Comparison of ENCODE assay signal across 18 mouse cellular contexts in genomic region chr10:80835617-80836016, GRCm38 (mm10). TPM values are rescaled to one million over a fixed set of nuclear protein-coding genes. Genes with fewer than 3 reads are reported as not detected.
A peak's percentile ranks its signal among the peaks of the same experiment; 100 is the strongest.
DNase-seq lines count a peak whose midpoint lies in the region; ATAC-seq and TF ChIP-seq lines count a peak whose summit lies in the region.
"Had no signal": no experiment of that assay in that cellular context is flagged by ENCODE, and none has a peak within 500 bp of the region (broad histone marks: within the 10 kb centered on the region; RNA-seq: fewer than 3 reads in every experiment).

No protein-coding gene starts in this region.

- WGBS in heart, embryonic 13.5 days = 53% methylated on average over 30 of the region's 30 CpGs
- WGBS in limb, embryonic 11.5 days = 58% methylated on average over 30 of the region's 30 CpGs

- H3K36me3 ChIP-seq in heart, embryonic 13.5 days = peaks cover 3% of the 10 kb centered on the region
- no peaks in the 10 kb centered on the region for H3K36me3 ChIP-seq in ES-Bruce4 (ENCODE audit: control insufficient read depth, insufficient read depth, low read length, poor library complexity, severe bottlenecking)
- H3K36me3 ChIP-seq in limb, embryonic 11.5 days (ENCODE audit: control insufficient read depth, insufficient read depth, low read length) = no peaks in the 10 kb centered on the region; the same call in 1 of the 2 replicates
- H3K36me3 ChIP-seq: intestine, embryonic 15.5 days had no signal

- 0 out of 2 replicates have a peak overlapping the region, but pooled peaks have one; percentile 12 for H3K4me3 ChIP-seq in heart, embryonic 13.5 days
- peak overlapping the region; percentile 24 for H3K4me3 ChIP-seq in ES-Bruce4 (ENCODE audit: low read depth, low read length)
- H3K4me3 ChIP-seq in limb, embryonic 11.5 days (ENCODE audit: low read depth, low read length) = 0 out of 2 replicates have a peak overlapping the region, but pooled peaks have one; percentile 5
- H3K4me3 ChIP-seq: heart, adult 2 months; intestine, embryonic 15.5 days; left cerebral cortex, adult 2 months; liver, embryonic 13.5 days had no signal

- no peak for TF ChIP-seq POLR2A in ES-Bruce4 (IDR thresholded peaks at IDR 0.05; ENCODE audit: insufficient read depth, low read length)
- no peak for TF ChIP-seq POLR2A in brain, embryonic 14.5 days (IDR thresholded peaks at IDR 0.05; ENCODE audit: borderline replicate concordance, extremely low read depth, insufficient read depth, insufficient read length, poor library complexity, severe bottlenecking)

- H3K4me2 ChIP-seq in heart, embryonic 13.5 days = no peak overlapping the region
- no peak overlapping the region for H3K4me2 ChIP-seq in limb, embryonic 11.5 days (ENCODE audit: low read depth, severe bottlenecking)
- H3K4me2 ChIP-seq: intestine, embryonic 15.5 days; liver, embryonic 13.5 days had no signal

- H3K9ac ChIP-seq in heart, embryonic 13.5 days = no peak overlapping the region
- no peak overlapping the region for H3K9ac ChIP-seq in ES-Bruce4 (ENCODE audit: low read depth, poor library complexity, severe bottlenecking)
- no peak overlapping the region; the same call in 1 of the 2 replicates for H3K9ac ChIP-seq in limb, embryonic 11.5 days (ENCODE audit: low read length)
- H3K9ac ChIP-seq: intestine, embryonic 15.5 days; liver, embryonic 13.5 days had no signal

- peaks cover 5% of the 10 kb centered on the region; the same call in 1 of the 2 replicates for H3K9me3 ChIP-seq in heart, embryonic 13.5 days
- H3K9me3 ChIP-seq in ES-Bruce4 (replicated peaks; ENCODE audit: control insufficient read depth, insufficient read depth, low read length, poor library complexity, severe bottlenecking) = no peaks in the 10 kb centered on the region
- no peaks in the 10 kb centered on the region for H3K9me3 ChIP-seq in limb, embryonic 11.5 days (ENCODE audit: control insufficient read depth, low read length)
- H3K9me3 ChIP-seq: intestine, embryonic 15.5 days had no signal

- no peak overlapping the region for H3K27ac ChIP-seq in heart, embryonic 13.5 days (replicated peaks)
- no peak overlapping the region for H3K27ac ChIP-seq in ES-Bruce4 (ENCODE audit: insufficient read depth, low read length)
- no peak overlapping the region for H3K27ac ChIP-seq in limb, embryonic 11.5 days (replicated peaks; ENCODE audit: low read depth, low read length)
- H3K27ac ChIP-seq: heart, adult 2 months; intestine, embryonic 15.5 days; left cerebral cortex, adult 2 months; liver, embryonic 13.5 days; macrophage had no signal

- H3K4me1 ChIP-seq in heart, embryonic 13.5 days = peaks cover 47% of the 10 kb centered on the region
- H3K4me1 ChIP-seq in ES-Bruce4 (ENCODE audit: control insufficient read depth, insufficient read depth, low read length) = no peaks in the 10 kb centered on the region
- peaks cover 9% of the 10 kb centered on the region; the same call in 1 of the 2 replicates for H3K4me1 ChIP-seq in limb, embryonic 11.5 days (ENCODE audit: control insufficient read depth, insufficient read depth, low read length)

- intact Hi-C loops in heart, postnatal 36 days (cut with DNase I) = no loop called here

- no peak for DNase-seq in heart, postnatal 36 days
- DNase-seq in brain, embryonic 14.5 days (ENCODE audit: low read depth) = peak; percentile 23
- no peak for DNase-seq in limb, embryonic 11.5 days (ENCODE audit: low spot score)
- no peak for DNase-seq in frontal cortex, postnatal 25 days (ENCODE audit: low spot score in 2 of 2)
- no peak for DNase-seq in spleen, adult 12 weeks (ENCODE audit: low spot score)
- DNase-seq: adrenal gland, postnatal 36 days; cerebellum, adult 11-12 months; heart, adult 2 months; kidney, postnatal 4 days; liver, embryonic 13.5 days; right cerebral cortex, postnatal 25 days had no signal

- H3K27me3 ChIP-seq in heart, embryonic 13.5 days (replicated peaks) = peaks cover 74% of the 10 kb centered on the region
- 0 out of 2 replicates have a peak, but pooled peaks cover 1% of the 10 kb centered on the region for H3K27me3 ChIP-seq in ES-Bruce4 (ENCODE audit: control insufficient read depth, insufficient read depth, low read length, poor library complexity, severe bottlenecking)
- H3K27me3 ChIP-seq in limb, embryonic 11.5 days (ENCODE audit: control insufficient read depth, insufficient read depth, low read length) = peaks cover 37% of the 10 kb centered on the region

- no peak for TF ChIP-seq EP300 in ES-Bruce4 (IDR thresholded peaks at IDR 0.05; ENCODE audit: insufficient read depth, low read depth, low read length)

- TF ChIP-seq CTCF in ES-Bruce4 (IDR thresholded peaks at IDR 0.05; ENCODE audit: low read depth, low read length) = no peak
- TF ChIP-seq CTCF in brain, embryonic 14.5 days (IDR thresholded peaks at IDR 0.05; ENCODE audit: borderline replicate concordance, extremely low read depth, insufficient read depth, insufficient read length) = no peak

- ATAC-seq in heart, embryonic 13.5 days (ENCODE audit: extremely low read depth, insufficient number of reproducible peaks, low FRiP score, low TSS enrichment) = no peak
- ATAC-seq in limb, embryonic 11.5 days (ENCODE audit: insufficient number of reproducible peaks, low FRiP score, low TSS enrichment, low read depth) = no peak
- ATAC-seq: forebrain, embryonic 16.5 days; intestine, embryonic 15.5 days had no signal

RNA-seq across cellular contexts. Expression of gene Lingo3, which starts 8.2 kb away (rescaled TPM):
- polyA plus RNA-seq in heart, embryonic 13.5 days (2015; fragmentation: Nextera tagmentation; extraction: Ambion mirVana) = 0.16 and 0.34 TPM in 2 replicates
- 1 to 10 TPM; 6.4 to 8.9 TPM for total RNA-seq in heart, postnatal 36 days (2021)
- 1.2 and 2.4 TPM in 2 replicates for polyA plus RNA-seq in ES-Bruce4 (2011; ENCODE audit: insufficient read depth, insufficient read length, low read depth, missing spikeins)
- 5.2 and 7.7 TPM in 2 replicates for polyA plus RNA-seq in brain, embryonic 14.5 days (2012; rRNA removed)
- 0.33 and 0.36 TPM in 2 replicates for polyA plus RNA-seq in limb, embryonic 11.5 days (2014; fragmentation: Nextera tagmentation; extraction: Ambion mirVana)
- total RNA-seq: neutrophil, adult 5-6 weeks had no signal
- polyA plus RNA-seq: liver, embryonic 13.5 days; macrophage had no signal

RNA-seq across cellular contexts. Expression of gene Oaz1, which starts 9.2 kb away (rescaled TPM):
- polyA plus RNA-seq in heart, embryonic 13.5 days (2015; fragmentation: Nextera tagmentation; extraction: Ambion mirVana) = 2,053 and 2,109 TPM in 2 replicates
- total RNA-seq in heart, postnatal 36 days (2021) = 100 to 1,000 TPM; 850 to 884 TPM
- 471 and 498 TPM in 2 replicates for polyA plus RNA-seq in ES-Bruce4 (2011; ENCODE audit: insufficient read depth, insufficient read length, low read depth, missing spikeins)
- polyA plus RNA-seq in brain, embryonic 14.5 days (2012; rRNA removed) = 685 and 1,025 TPM in 2 replicates
- polyA plus RNA-seq in limb, embryonic 11.5 days (2014; fragmentation: Nextera tagmentation; extraction: Ambion mirVana) = 2,003 and 2,108 TPM in 2 replicates

RNA-seq across cellular contexts. Expression of gene Lsm7, which starts 19.4 kb away (rescaled TPM):
- 157 and 171 TPM in 2 replicates for polyA plus RNA-seq in heart, embryonic 13.5 days (2015; fragmentation: Nextera tagmentation; extraction: Ambion mirVana)
- total RNA-seq in heart, postnatal 36 days (2021) = 10 to 100 TPM; 19.6 to 25.4 TPM
- polyA plus RNA-seq in ES-Bruce4 (2011; ENCODE audit: insufficient read depth, insufficient read length, low read depth, missing spikeins) = 105 and 135 TPM in 2 replicates
- polyA plus RNA-seq in brain, embryonic 14.5 days (2012; rRNA removed) = 278 and 393 TPM in 2 replicates
- 375 and 398 TPM in 2 replicates for polyA plus RNA-seq in limb, embryonic 11.5 days (2014; fragmentation: Nextera tagmentation; extraction: Ambion mirVana)

RNA-seq across cellular contexts. Expression of gene Sppl2b, which starts 19.5 kb away (rescaled TPM):
- polyA plus RNA-seq in heart, embryonic 13.5 days (2015; fragmentation: Nextera tagmentation; extraction: Ambion mirVana) = 27.7 and 28.5 TPM in 2 replicates
- 10 to 100 TPM; 15.6 to 19.1 TPM for total RNA-seq in heart, postnatal 36 days (2021)
- 5.9 and 7.6 TPM in 2 replicates for polyA plus RNA-seq in ES-Bruce4 (2011; ENCODE audit: insufficient read depth, insufficient read length, low read depth, missing spikeins)
- polyA plus RNA-seq in brain, embryonic 14.5 days (2012; rRNA removed) = 110 and 134 TPM in 2 replicates
- 26.8 and 28.1 TPM in 2 replicates for polyA plus RNA-seq in limb, embryonic 11.5 days (2014; fragmentation: Nextera tagmentation; extraction: Ambion mirVana)

RNA-seq across cellular contexts. Expression of gene Jsrp1, which starts 22.3 kb away (rescaled TPM):
- polyA plus RNA-seq in heart, embryonic 13.5 days (2015; fragmentation: Nextera tagmentation; extraction: Ambion mirVana) = 5.7 and 5.9 TPM in 2 replicates
- under 1 TPM in 1 of 2 experiments, not detected in 1; 0.46 TPM for total RNA-seq in heart, postnatal 36 days (2021)
- 0.85 TPM in 1 of 2 replicates, not detected in the other for polyA plus RNA-seq in ES-Bruce4 (2011; ENCODE audit: insufficient read depth, insufficient read length, low read depth, missing spikeins)
- 0.21 and 0.45 TPM in 2 replicates for polyA plus RNA-seq in brain, embryonic 14.5 days (2012; rRNA removed)
- polyA plus RNA-seq in limb, embryonic 11.5 days (2014; fragmentation: Nextera tagmentation; extraction: Ambion mirVana) = 0.40 and 0.96 TPM in 2 replicates
- total RNA-seq: neutrophil, adult 5-6 weeks had no signal
- polyA plus RNA-seq: forebrain, embryonic 16.5 days; macrophage had no signal
